Mouse (Mus musculus): ENCODE measurements around the gene Strip2. TPM values are rescaled to one million over a fixed set of nuclear protein-coding genes. Genes with fewer than 3 reads are reported as not detected.

Gene Strip2
- total RNA-seq, 2 experiments from 2014 or later: 5.3 to 5.5 TPM

- DNase-seq: no peak
These were observed 13.3 kb downstream of the Strip2 start for GRCm38 (mm10) chr6:29930087-29930486.

GRCm38 (mm10) chr6:29930665-29931064 is 13.9 kb downstream of the Strip2 start:
- DNase-seq: no peak

DNA sequence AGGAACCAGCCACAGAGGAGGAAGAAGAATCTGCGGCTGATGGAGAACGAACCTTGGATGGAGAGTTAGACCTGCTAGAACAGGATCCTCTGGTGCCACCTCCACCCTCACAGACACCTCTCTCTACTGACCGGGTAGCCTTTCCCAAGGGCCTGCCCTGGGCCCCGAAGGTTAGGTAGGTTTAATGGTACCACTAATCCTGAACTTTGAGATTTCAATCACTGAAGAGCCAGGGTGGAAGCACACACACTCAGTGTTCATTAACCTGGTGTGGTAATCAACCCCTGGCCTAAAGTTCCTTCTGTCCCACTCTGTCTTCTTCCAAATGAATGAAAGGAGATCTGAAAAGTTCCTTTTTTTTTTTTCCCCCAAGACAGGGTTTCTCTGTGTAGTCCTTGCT is 14.4 kb downstream of the Strip2 start:
- no peak for DNase-seq

DNA sequence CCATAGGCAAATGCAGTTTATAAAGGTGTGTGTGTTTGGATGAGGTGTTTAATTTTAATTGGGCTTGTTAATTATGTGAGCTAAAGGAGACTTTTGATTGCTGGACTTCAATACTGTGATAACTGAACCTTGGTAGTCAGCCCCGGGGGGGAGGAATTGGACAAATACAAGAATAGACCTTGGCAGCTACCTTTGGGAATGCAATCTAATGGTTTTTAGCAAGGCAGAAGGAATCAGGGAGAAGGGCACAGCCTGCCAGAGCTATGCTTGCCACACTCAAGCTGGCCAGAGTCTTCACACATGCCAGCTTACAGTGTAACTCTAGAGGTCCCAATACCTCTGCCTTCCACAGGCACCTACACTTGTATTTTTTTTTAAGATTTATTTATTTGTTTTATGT is 18.9 kb downstream of the Strip2 start:
- DNase-seq: peak; percentile 10

- no peak for DNase-seq
These were observed 23.6 kb downstream of the Strip2 start for GRCm38 (mm10) chr6:29940428-29940827.

DNA sequence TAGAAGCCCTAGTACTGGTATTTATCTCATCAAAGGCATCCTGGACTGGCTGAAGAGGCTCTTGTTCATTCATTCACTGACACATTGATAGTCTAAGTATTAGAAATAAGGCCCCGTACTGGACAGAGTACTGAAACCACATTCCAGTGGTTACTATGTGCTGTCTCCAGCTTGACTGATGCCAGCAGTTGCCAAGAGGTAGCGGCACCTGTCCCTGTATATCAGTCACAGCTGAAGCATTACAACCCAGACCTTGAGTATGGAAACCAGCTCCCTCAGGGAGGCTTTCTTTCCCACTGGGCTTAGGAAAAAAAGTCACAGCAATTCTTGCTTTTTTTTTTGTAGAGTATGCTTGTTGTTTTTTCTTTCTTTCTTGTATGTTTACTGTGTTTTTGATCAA is 24.2 kb downstream of the Strip2 start:
- DNase-seq: no peak

DNA sequence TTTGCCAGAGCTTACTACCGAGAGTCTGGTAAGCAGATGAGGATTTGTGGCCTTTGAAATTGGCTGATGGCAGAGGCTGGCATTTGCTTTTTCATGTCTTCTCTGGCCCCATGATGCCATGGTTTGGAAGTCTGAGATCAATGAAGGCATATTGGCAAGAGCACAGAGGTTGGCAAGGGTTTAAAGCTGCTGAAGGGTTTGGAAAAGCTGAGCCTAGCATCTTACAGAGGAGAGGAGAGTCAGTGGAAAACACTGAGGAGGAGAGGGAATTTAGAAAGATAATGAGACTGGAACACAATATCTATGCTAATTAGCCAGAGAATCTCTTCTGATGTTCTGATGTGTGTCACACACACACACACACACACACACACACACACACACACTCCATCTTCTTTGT is 27.7 kb downstream of the Strip2 start:
- DNase-seq: no peak

DNA sequence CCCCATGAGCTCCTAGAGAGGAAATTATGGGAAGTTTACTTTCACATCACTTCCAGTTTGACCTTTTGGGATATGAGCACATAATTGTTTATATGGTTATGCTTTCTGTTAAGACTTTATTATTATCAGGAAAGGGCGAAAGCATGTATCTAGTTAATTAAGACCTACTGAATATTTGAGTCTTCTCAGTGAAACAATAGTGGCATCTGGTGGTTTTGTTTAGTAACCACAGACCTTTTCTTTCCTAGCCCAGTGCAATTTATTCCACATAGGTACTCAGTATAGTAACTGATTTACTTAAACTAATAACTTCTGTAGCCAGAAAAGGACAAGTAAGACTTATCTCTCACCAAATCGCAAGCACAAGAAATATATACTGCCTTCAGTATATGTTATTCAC is 29.8 kb downstream of the Strip2 start:
- no peak for DNase-seq

DNA sequence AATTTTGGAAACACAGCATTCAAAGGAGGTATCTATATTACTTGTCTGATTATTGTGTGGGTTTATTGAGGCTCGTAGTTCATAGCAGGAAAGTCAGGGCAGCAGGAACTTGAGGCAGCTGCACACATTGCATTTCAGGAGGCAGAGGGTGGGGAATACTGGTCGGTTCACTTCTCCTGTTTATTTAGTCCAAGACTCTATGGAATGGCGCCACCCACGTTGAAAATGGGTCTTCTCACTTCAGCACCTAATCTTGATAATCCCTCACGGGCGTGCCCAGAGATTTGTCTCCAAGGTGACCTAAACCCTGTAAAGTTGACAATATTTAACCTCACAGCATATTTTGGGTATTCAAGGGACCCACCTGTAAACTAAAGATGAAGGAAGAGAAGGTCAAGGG is 31.0 kb downstream of the Strip2 start:
- DNase-seq: no peak

DNA sequence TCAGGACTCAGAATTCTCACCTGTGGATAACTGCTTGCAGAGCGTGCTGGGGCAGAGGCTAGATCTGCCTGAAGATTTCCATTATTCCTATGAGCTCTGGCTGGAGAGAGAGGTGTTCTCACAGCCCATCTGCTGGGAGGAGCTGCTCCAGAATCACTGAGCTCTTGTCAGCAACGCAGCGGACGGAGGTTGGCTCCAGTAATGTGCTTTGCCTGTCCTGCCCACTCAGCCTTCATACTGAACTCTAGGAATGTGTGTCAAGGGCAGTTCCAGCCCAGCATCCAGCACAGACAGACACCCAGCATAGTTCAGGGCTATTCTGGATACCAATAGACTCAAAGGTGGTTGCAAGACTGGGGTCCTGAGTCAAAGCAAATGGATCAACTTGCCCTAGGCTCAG is 39.9 kb downstream of the Strip2 start:
- no peak for DNase-seq

DNA sequence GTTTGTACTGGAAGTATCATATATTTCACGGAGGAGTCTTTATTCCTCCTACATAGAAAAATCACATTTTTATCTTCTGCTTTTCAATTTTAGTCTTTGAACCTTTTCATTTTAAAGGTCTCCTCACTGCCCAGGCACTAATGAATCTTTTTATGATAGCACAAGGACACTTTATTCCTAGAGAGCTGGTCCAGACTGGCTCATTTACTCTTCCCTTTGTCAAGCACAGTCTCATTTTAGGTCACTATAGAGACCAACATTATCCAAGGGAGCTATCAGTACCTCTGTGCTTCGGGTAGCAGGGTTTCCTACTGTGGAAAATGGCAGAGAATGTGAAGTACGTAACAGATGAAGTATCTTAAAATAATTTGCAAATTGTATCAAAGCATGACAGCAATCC is 41.9 kb downstream of the Strip2 start:
- no peak for DNase-seq

- DNase-seq: no peak
These were observed 44.3 kb downstream of the Strip2 start for GRCm38 (mm10) chr6:29961081-29961480.

DNA sequence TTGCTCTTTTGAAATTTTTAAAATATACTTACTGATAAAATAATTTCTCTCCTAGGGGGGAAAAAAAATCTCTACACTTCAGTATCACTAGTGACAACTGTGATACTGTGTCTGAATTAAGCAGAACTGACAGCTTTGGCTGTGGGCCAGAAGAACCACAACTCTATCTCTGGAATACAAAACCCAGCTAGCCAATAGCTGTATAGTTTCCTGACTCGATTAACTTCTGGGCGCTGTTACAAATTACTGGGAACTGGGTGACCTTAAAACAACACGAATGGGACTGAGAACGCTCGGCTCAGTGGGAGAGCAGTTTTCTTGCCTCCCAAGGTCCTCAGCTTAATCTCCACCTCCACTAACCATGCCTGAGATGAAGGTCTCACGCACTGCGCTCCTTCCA is 51.1 kb downstream of the Strip2 start:
- no peak for DNase-seq

GRCm38 (mm10) chr6:29973341-29973740 is 56.5 kb downstream of the Strip2 start:
- no peak for DNase-seq

DNA sequence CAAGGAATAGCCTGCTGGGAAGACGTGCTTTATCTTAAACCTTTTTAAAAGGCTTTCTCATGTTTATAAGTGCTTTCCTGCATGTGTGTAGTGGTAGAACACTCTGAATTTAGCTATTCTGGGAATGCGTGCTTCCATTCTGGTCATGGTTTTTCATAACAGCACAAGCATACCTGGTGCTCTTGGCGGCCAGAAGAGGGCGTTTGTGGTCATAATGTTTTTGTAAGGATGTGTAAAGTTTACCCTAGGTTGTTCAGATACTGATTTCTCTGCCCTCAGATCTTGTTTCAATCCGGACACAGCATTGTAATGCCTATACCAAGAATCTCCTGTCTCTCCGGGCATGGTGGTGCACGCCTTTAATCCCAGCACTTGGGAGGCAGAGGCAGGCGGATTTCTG is 58.0 kb downstream of the Strip2 start:
- DNase-seq: no peak

- no peak for DNase-seq
These were observed 63.6 kb downstream of the Strip2 start for GRCm38 (mm10) chr6:29980461-29980860.

- no peak for DNase-seq
These were observed 65.0 kb downstream of the Strip2 start for GRCm38 (mm10) chr6:29981797-29982196.

DNA sequence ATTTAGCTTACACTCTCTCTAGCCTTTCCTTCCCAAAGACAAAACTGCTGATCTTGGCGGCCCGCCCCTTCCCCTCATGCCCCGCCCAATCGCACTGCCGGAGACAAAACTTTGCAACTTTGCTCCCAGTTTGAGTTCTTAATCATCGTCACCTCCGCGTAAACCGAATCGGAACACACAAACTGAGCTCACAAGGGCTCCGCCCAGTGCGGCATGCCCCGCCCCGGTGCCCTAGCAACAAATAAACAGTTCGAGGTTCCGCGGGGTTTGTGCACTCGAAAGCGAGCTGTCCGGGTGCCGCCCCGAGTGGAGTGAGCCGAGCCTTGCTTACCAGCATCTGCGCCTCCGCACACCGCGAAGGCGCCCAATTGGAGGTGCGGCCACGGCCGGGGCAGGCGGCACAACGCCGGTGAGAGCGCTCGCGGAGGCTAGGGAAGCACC is 68.3 kb downstream of the Strip2 start:
- DNase-seq: peak; percentile 79

GRCm38 (mm10) chr6:29985504-29985903 is 68.7 kb downstream of the Strip2 start:
- DNase-seq: no peak

GRCm38 (mm10) chr6:29985986-29986385 is 69.2 kb downstream of the Strip2 start:
- no peak for DNase-seq

DNA sequence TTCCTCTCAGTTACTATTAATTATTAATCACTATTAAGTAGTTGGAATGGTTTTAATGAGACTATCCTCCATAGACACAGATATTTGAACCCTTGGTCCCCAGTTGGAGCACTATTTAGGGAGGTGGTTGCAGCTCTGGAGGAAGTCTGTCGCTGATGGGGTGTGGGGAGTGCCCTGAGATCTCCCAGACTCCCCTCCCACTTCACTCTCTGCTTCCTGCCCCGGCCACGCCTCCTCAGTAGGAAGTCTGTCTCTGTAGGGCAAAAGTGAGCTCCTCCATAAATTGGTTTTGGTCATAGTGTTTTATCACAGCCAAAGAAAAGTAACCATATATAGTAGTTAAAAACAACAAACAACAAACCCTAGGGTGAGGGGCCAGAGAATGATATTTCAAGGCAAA is 70.4 kb downstream of the Strip2 start:
- no peak for DNase-seq

DNA sequence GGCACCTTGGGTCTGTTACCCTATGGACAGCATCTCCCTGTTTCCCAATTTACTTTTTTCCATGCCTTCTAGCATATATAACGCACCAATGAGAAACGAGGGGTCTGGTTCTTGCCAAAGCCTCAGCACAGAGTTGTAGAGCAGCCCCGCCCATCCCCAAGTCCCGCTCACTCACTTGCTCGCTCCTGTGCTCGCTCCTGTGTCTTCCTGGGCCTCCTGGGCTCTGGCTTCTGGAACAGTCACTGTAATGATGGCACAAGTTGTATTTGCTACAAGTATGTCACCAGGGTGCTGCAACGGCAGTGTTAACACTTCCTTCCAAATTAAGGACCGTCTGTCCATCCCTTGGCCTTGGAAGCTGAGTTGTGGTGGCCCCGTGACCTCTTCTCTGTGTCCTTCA is 81.3 kb downstream of the Strip2 start:
- DNase-seq: peak; percentile 11

GRCm38 (mm10) chr6:29998771-29999170 is 82.0 kb downstream of the Strip2 start:
- no peak for DNase-seq

DNA sequence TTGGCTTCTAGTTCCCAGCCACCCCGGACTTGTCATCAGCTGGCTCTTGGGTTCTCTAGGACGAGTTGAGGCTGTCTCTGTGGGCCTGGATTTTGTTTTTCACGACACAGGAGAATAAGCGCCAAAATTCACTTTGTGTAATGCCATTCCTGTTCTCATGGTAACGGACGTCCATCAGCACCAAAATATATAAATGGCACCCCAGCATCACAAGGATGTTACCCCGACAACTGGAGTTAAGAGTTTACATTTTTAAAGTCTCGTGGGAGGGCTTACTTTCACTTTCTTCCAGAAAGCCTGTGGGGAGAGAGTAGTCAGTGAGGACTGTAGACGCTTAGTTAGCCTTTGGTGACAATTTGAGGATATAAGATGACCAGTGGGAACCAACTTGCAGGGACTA is 85.8 kb downstream of the Strip2 start:
- no peak for DNase-seq

DNA sequence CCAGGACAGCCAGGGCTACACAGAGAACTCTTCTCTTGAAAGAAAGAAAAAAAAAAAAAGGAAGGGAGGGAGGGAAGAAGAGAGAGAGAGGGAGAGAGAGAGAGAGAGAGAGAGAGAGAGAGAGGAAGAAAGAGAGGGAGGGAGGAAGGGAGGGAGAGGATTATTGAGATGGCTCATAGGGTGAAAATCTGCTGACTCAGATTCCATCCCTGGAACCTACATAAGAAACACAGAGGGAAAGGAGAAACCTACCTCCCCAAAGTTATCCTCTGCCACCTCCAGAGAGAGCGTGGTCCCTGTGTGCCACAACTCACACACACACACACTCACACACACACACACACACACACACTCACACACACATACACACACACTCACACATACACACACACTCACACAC is 89.0 kb downstream of the Strip2 start:
- DNase-seq: no peak
